Mouse (Mus musculus): ENCODE measurements at regions not wholly inside any gene's neighbourhood (a gene's known extent, or its start where the extent isn't known, plus 50 kb on each side); places are given as distances from the start of the nearest gene placed in this dataset.
A peak's percentile ranks its signal among the peaks of the same experiment; 100 is the strongest.

- no peak for DNase-seq (ENCODE audit: inconsistent age in 2 of 2, low spot score in 1 of 2)
Observed at GRCm38 (mm10) chr16:19834128-19834527, 74.1 kb downstream of the B3gnt5 start.

GRCm38 (mm10) chr16:19834750-19835149 lies 74.7 kb downstream of the B3gnt5 start:
- DNase-seq (ENCODE audit: inconsistent age in 2 of 2, low spot score in 1 of 2) = no peak

GRCm38 (mm10) chr16:19839831-19840230 lies 79.8 kb downstream of the B3gnt5 start:
- no peak for DNase-seq (ENCODE audit: inconsistent age in 2 of 2, low spot score in 1 of 2)

- no peak for DNase-seq (ENCODE audit: inconsistent age in 2 of 2, low spot score in 1 of 2)
Observed at GRCm38 (mm10) chr16:19842346-19843025, 82.5 kb downstream of the B3gnt5 start.

GRCm38 (mm10) chr16:19843738-19844137 lies 83.7 kb downstream of the B3gnt5 start:
- DNase-seq (ENCODE audit: inconsistent age in 2 of 2, low spot score in 1 of 2) = no peak

GRCm38 (mm10) chr16:19848395-19848794 lies 88.4 kb downstream of the B3gnt5 start:
- no peak for DNase-seq (ENCODE audit: inconsistent age in 2 of 2, low spot score in 1 of 2)

- no peak for DNase-seq (ENCODE audit: inconsistent age in 2 of 2, low spot score in 1 of 2)
Observed at GRCm38 (mm10) chr16:19865306-19865705, 105.3 kb downstream of the B3gnt5 start.

GRCm38 (mm10) chr16:19865931-19866330 lies 105.9 kb downstream of the B3gnt5 start:
- no peak for DNase-seq (ENCODE audit: inconsistent age in 2 of 2, low spot score in 1 of 2)

GRCm38 (mm10) chr16:19869425-19869824 lies 109.4 kb downstream of the B3gnt5 start:
- no peak for DNase-seq (ENCODE audit: inconsistent age in 2 of 2, low spot score in 1 of 2)

- DNase-seq (ENCODE audit: inconsistent age in 2 of 2, low spot score in 1 of 2) = peak in 1 of 2 experiments; percentile 17
Observed at GRCm38 (mm10) chr16:19876861-19877554, 105.8 kb downstream of the Klhl6 start.

- no peak for DNase-seq (ENCODE audit: inconsistent age in 2 of 2, low spot score in 1 of 2)
Observed at GRCm38 (mm10) chr16:19882961-19883360, 99.9 kb downstream of the Klhl6 start.

GRCm38 (mm10) chr16:19883776-19884513 lies 98.9 kb downstream of the Klhl6 start:
- peak in 1 of 2 experiments; percentile 20 for DNase-seq (ENCODE audit: inconsistent age in 2 of 2, low spot score in 1 of 2)

- DNase-seq (ENCODE audit: inconsistent age in 2 of 2, low spot score in 1 of 2) = no peak
Observed at GRCm38 (mm10) chr16:19884535-19884934, 98.3 kb downstream of the Klhl6 start.

GRCm38 (mm10) chr16:19886596-19886995 lies 96.2 kb downstream of the Klhl6 start:
- DNase-seq (ENCODE audit: inconsistent age in 2 of 2, low spot score in 1 of 2) = no peak

GRCm38 (mm10) chr16:19889576-19889975 lies 93.3 kb downstream of the Klhl6 start:
- DNase-seq (ENCODE audit: inconsistent age in 2 of 2, low spot score in 1 of 2) = no peak

GRCm38 (mm10) chr16:19891441-19891840 lies 91.4 kb downstream of the Klhl6 start:
- no peak for DNase-seq (ENCODE audit: inconsistent age in 2 of 2, low spot score in 1 of 2)

- no peak for DNase-seq (ENCODE audit: inconsistent age in 2 of 2, low spot score in 1 of 2)
Observed at GRCm38 (mm10) chr16:19894435-19894994, 88.3 kb downstream of the Klhl6 start.
